Mouse (Mus musculus) kidney, adult 2 months (tissue): ENCODE measurements at regions not wholly inside any gene's neighbourhood (a gene's known extent, or its start where the extent isn't known, plus 50 kb on each side); places are given as distances from the start of the nearest gene placed in this dataset.

Experiments
- CTCF ChIP-seq: fragments of 200-500 bp; conservative IDR thresholded peaks from 2 replicates; pipeline ENCODE4 v1.5.1; 2011; ENCODE audit warnings: low read depth, mild to moderate bottlenecking, control low read depth, low read length, moderate library complexity, mixed read lengths; ENCODE audit not compliant: insufficient read depth, insufficient read length
- POLR2A ChIP-seq: fragments of 200-500 bp; IDR thresholded peaks from one replicate; pipeline ENCODE4 v1.6.1; 2011; ENCODE audit warnings: low read depth, low read length, control low read depth

GRCm38 (mm10) chr2:166272190-166272543 is 116.7 kb upstream of the Sulf2 start:
- TF ChIP-seq CTCF (no peak), POLR2A (no peak)
